Mouse (Mus musculus) gastrocnemius, postnatal 36 days (tissue): ENCODE data around the gene Krt18. TPM values are rescaled to one million over a fixed set of nuclear protein-coding genes. Genes with fewer than 3 reads are reported as not detected.

Experiments
- DNase-seq, 2 experiments: peaks; one replicate each; pipeline ENCODE4 v3.0.0; 2022
- intact Hi-C: fragments of 180-260 bp; cut with DNase I; formaldehyde crosslinking; loops from one replicate; pipeline ENCODE4 v1.15.1; 2025
- total RNA-seq, 2 experiments: library from RNA; stranded (reverse); gene quantifications; 2 replicates each; pipeline ENCODE4 v1.2.3; 2021

Krt18 gene
- total RNA-seq, 2 experiments from 2014 or later, result 1.3 TPM; not detected in 1

GRCm38 (mm10) chr15:102007097-102008069, 20.6 kb upstream of the Krt18 start:
- DNase-seq, result no peak
- intact Hi-C loops, result loop anchor here (5.0 kb wide), 1 partner anchor 55 kb away; no protein-coding TSS in a partner anchor

- intact Hi-C loops, result no loop called here
- no peak for DNase-seq
Measured at GRCm38 (mm10) chr15:102010569-102011245, 17.3 kb upstream of the Krt18 start.

GRCm38 (mm10) chr15:102012260-102012765, 15.7 kb upstream of the Krt18 start:
- no peak for DNase-seq
- intact Hi-C loops, result no loop called here

GRCm38 (mm10) chr15:102013651-102014050, 14.3 kb upstream of the Krt18 start:
- intact Hi-C loops, result no loop called here
- no peak for DNase-seq

GRCm38 (mm10) chr15:102014848-102015247, 13.1 kb upstream of the Krt18 start:
- no peak for DNase-seq
- intact Hi-C loops, result no loop called here

- intact Hi-C loops, result no loop called here
- no peak for DNase-seq
Measured at GRCm38 (mm10) chr15:102016096-102016495, 11.9 kb upstream of the Krt18 start.

GRCm38 (mm10) chr15:102016787-102017186, 11.2 kb upstream of the Krt18 start:
- no peak for DNase-seq
- intact Hi-C loops, result no loop called here

GRCm38 (mm10) chr15:102017918-102018463, 10.0 kb upstream of the Krt18 start:
- intact Hi-C loops, result no loop called here
- DNase-seq, result no peak

GRCm38 (mm10) chr15:102022481-102022880, 5.5 kb upstream of the Krt18 start:
- no peak for DNase-seq
- intact Hi-C loops, result no loop called here

- DNase-seq, result no peak
Measured at GRCm38 (mm10) chr15:102023888-102024287, 4.1 kb upstream of the Krt18 start.

GRCm38 (mm10) chr15:102025136-102025872, 2.7 kb upstream of the Krt18 start:
- intact Hi-C loops, result no loop called here
- DNase-seq, result no peak

More at GRCm38 (mm10) chr15:102023888-102024287, 4.1 kb upstream of the Krt18 start:
- intact Hi-C loops, result no loop called here

GRCm38 (mm10) chr15:102026430-102026829, 1.6 kb upstream of the Krt18 start:
- DNase-seq, result no peak
- intact Hi-C loops, result no loop called here

- intact Hi-C loops, result no loop called here
- DNase-seq, result no peak
Measured at GRCm38 (mm10) chr15:102034121-102035053, 6.4 kb downstream of the Krt18 start.

- intact Hi-C loops, result no loop called here
- DNase-seq, result no peak
Measured at GRCm38 (mm10) chr15:102040277-102040676, 12.3 kb downstream of the Krt18 start.

- DNase-seq, result no peak
- intact Hi-C loops, result no loop called here
Measured at GRCm38 (mm10) chr15:102041951-102042350, 14.0 kb downstream of the Krt18 start.

GRCm38 (mm10) chr15:102044745-102045144, 16.8 kb downstream of the Krt18 start:
- DNase-seq, result no peak
- intact Hi-C loops, result no loop called here

- no peak for DNase-seq
- intact Hi-C loops, result no loop called here
Measured at GRCm38 (mm10) chr15:102045691-102046090, 17.7 kb downstream of the Krt18 start.

- DNase-seq, result no peak
- intact Hi-C loops, result no loop called here
Measured at GRCm38 (mm10) chr15:102048006-102048405, 20.0 kb downstream of the Krt18 start.

GRCm38 (mm10) chr15:102049871-102050270, 21.9 kb downstream of the Krt18 start:
- intact Hi-C loops, result no loop called here
- DNase-seq, result no peak
